Mouse (Mus musculus) forebrain, embryonic 12.5 days (tissue): Measurements from ENCODE around the gene Prkce. TPM values are rescaled to one million over a fixed set of nuclear protein-coding genes. Genes with fewer than 3 reads are reported as not detected.

Experiments
- ATAC-seq: fragments of 200-750 bp; cut with Nextera tagmentation; 2 replicates; pipeline ENCODE4 v1.8.0; 2017; ENCODE audit warnings: moderate TSS enrichment; ENCODE audit not compliant: low FRiP score
- H3K27ac ChIP-seq: fragments of 300-500 bp; sonication (generic); 2 replicates; pipeline ENCODE4 v1.5.1; 2016; ENCODE audit warnings: mild to moderate bottlenecking
- H3K27me3 ChIP-seq: fragments of 300-500 bp; sonication (generic); 2 replicates; pipeline ENCODE4 v1.6.1; 2016; ENCODE audit warnings: mild to moderate bottlenecking
- H3K36me3 ChIP-seq: fragments of 300-500 bp; sonication (generic); replicated peaks from 2 replicates; pipeline ENCODE4 v1.6.1; 2016; ENCODE audit warnings: mild to moderate bottlenecking
- H3K4me1 ChIP-seq: fragments of 300-500 bp; sonication (generic); 2 replicates; pipeline ENCODE4 v1.6.1; 2016
- H3K4me2 ChIP-seq: fragments of 300-500 bp; sonication (generic); 2 replicates; pipeline ENCODE4 v1.6.1; 2016; ENCODE audit warnings: mild to moderate bottlenecking, moderate library complexity
- H3K4me3 ChIP-seq: fragments of 300-500 bp; sonication (generic); replicated peaks from 2 replicates; pipeline ENCODE4 v1.5.1; 2016; ENCODE audit warnings: mild to moderate bottlenecking
- H3K9ac ChIP-seq: fragments of 300-500 bp; sonication (generic); 2 replicates; pipeline ENCODE4 v1.6.1; 2016; ENCODE audit warnings: mild to moderate bottlenecking
- H3K9me3 ChIP-seq: fragments of 300-500 bp; sonication (generic); 2 replicates; pipeline ENCODE4 v1.6.1; 2016
- WGBS: fragments of 180-500 bp; shearing (Covaris S2); methylation state at CpG from one replicate; pipeline ENCODE4 v1.1.7; 2016; 5-methylcytosine and 5-hydroxymethylcytosine counted together
- polyA plus RNA-seq: library from polyadenylated mRNA; unstranded; fragments of >200 nt; fragmentation: Nextera tagmentation; extraction: Ambion mirVana; gene quantifications from 2 replicates; pipeline ENCODE4 v1.2.1, GENCODE M21; 2016

Gene Prkce
- polyA plus RNA-seq, 1 experiment from 2014 or later = 6.0 TPM

- no peak for ATAC-seq
Measured at GRCm38 (mm10) chr17:86559206-86559891, 391.8 kb downstream of the Prkce start.

DNA sequence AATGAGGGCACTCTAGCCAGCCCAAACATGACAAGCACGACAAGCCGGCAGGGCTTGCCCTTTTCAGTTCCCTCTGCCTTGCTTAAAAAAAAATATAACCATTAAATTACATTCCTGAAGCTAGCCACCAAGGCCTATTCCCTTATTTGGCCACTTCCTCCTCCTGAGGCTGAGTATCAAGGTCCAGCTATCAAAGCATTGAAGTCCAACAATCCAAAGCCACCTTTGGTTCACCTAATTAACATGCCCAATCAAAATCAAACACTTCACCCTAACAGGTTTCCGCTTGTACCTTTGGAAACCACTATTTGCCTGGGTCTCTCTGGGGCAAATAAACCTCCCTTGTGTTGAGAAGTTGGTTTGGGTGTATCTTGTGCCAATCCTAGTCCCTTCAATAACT is 392.9 kb downstream of the Prkce start:
- H3K4me2 ChIP-seq = no peak overlapping the region
- H3K4me1 ChIP-seq = no peaks in the 10 kb centered on the region
- no peak overlapping the region for H3K27ac ChIP-seq
- H3K36me3 ChIP-seq = no peaks in the 10 kb centered on the region
- H3K9me3 ChIP-seq = no peaks in the 10 kb centered on the region
- 86% methylated on average over 3 of the region's 3 CpGs for WGBS
- H3K9ac ChIP-seq = no peak overlapping the region
- no peaks in the 10 kb centered on the region for H3K27me3 ChIP-seq
- ATAC-seq = no peak
- H3K4me3 ChIP-seq = no peak overlapping the region

More at GRCm38 (mm10) chr17:86559206-86559891, 391.8 kb downstream of the Prkce start:
- no peak overlapping the region for H3K9ac ChIP-seq
- no peaks in the 10 kb centered on the region for H3K36me3 ChIP-seq
- no peaks in the 10 kb centered on the region for H3K4me1 ChIP-seq
- H3K4me2 ChIP-seq = no peak overlapping the region
- no peak overlapping the region for H3K27ac ChIP-seq
- no peaks in the 10 kb centered on the region for H3K9me3 ChIP-seq
- 84% methylated on average over 15 of the region's 15 CpGs for WGBS
- no peak overlapping the region for H3K4me3 ChIP-seq
- no peaks in the 10 kb centered on the region for H3K27me3 ChIP-seq

DNA sequence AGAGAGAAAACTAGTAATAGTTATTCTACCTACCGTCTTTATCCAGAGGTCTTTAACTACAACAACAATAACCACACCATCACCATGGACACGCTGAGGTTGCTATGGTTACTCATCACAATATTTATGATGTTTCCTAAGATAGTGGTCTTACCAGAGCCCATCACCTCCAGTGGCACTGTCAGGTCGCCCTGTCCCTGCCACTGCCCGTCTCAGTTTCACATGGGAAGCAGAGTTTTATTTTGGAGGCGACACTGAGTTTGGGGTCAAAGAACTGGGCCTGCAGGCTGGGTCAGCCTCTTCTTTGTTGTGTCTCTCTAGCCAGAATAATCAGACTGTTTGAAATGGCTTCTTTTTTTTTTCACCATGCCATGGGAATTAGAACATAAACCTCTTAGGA is 402.9 kb downstream of the Prkce start:
- H3K9me3 ChIP-seq = no peaks in the 10 kb centered on the region
- H3K9ac ChIP-seq = no peak overlapping the region
- no peaks in the 10 kb centered on the region for H3K4me1 ChIP-seq
- ATAC-seq = no peak
- no peak overlapping the region for H3K4me3 ChIP-seq
- no peak overlapping the region for H3K27ac ChIP-seq
- no peaks in the 10 kb centered on the region for H3K27me3 ChIP-seq
- H3K36me3 ChIP-seq = no peaks in the 10 kb centered on the region
- WGBS = 91% methylated on average over 5 of the region's 5 CpGs
- no peak overlapping the region for H3K4me2 ChIP-seq

DNA sequence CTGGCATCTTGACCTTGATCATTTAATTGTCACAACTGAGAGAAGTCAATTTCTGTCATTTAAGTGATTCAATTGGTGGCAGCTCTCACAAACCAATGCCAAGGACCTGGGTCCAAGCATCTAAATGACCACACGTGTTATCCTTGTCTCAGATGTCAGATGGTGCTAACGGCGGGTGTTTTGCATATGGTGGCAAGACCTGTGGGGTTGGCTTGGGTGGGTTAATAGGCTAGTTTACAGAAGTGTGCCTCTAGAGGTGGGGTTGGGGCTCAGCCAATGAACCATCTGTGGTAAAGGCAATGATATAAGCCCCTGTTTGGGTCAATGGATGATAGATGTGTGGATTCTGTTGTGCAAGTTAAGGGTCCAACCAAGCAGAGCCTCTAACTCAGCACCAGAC is 403.7 kb downstream of the Prkce start:
- Histone ChIP-seq H3K4me1 (no peaks in the 10 kb centered on the region), H3K27ac (no peak overlapping the region), H3K9ac (no peak overlapping the region), H3K4me2 (no peak overlapping the region), H3K36me3 (no peaks in the 10 kb centered on the region), H3K9me3 (no peaks in the 10 kb centered on the region), H3K4me3 (no peak overlapping the region), H3K27me3 (no peaks in the 10 kb centered on the region)
- no peak for ATAC-seq
- WGBS = 86% methylated on average over 3 of the region's 3 CpGs

GRCm38 (mm10) chr17:86572136-86572535 is 404.6 kb downstream of the Prkce start:
- H3K9ac ChIP-seq = no peak overlapping the region
- H3K4me1 ChIP-seq = no peaks in the 10 kb centered on the region
- no peaks in the 10 kb centered on the region for H3K9me3 ChIP-seq
- no peaks in the 10 kb centered on the region for H3K36me3 ChIP-seq
- no peak overlapping the region for H3K4me2 ChIP-seq
- H3K4me3 ChIP-seq = no peak overlapping the region
- no peak for ATAC-seq
- 88% methylated on average over 6 of the region's 6 CpGs for WGBS
- H3K27ac ChIP-seq = no peak overlapping the region
- no peaks in the 10 kb centered on the region for H3K27me3 ChIP-seq

DNA sequence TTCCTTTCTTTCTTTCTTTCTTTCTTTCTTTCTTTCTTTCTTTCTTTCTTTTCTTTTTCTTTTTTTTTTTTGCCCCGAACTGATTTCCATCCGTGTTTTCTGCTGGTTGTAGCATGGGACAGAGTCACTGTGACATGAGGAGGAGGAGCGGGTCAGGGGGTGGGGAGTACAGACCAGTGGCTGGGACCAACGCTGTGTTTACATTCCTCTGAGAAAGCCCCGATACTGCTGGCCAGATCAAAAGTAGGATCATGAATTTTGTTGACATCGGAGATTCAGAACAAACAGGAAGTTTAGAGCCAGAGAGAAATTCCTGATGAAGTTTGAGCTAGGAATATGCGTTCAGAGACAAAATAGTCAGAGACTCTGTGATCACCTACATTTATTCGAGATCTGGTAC is 405.0 kb downstream of the Prkce start:
- no peak overlapping the region for H3K27ac ChIP-seq
- WGBS = 82% methylated on average over 8 of the region's 8 CpGs
- H3K27me3 ChIP-seq = no peaks in the 10 kb centered on the region
- H3K9ac ChIP-seq = no peak overlapping the region
- no peak overlapping the region for H3K4me3 ChIP-seq
- H3K4me2 ChIP-seq = no peak overlapping the region
- no peaks in the 10 kb centered on the region for H3K36me3 ChIP-seq
- no peaks in the 10 kb centered on the region for H3K4me1 ChIP-seq
- H3K9me3 ChIP-seq = no peaks in the 10 kb centered on the region
- ATAC-seq = no peak

DNA sequence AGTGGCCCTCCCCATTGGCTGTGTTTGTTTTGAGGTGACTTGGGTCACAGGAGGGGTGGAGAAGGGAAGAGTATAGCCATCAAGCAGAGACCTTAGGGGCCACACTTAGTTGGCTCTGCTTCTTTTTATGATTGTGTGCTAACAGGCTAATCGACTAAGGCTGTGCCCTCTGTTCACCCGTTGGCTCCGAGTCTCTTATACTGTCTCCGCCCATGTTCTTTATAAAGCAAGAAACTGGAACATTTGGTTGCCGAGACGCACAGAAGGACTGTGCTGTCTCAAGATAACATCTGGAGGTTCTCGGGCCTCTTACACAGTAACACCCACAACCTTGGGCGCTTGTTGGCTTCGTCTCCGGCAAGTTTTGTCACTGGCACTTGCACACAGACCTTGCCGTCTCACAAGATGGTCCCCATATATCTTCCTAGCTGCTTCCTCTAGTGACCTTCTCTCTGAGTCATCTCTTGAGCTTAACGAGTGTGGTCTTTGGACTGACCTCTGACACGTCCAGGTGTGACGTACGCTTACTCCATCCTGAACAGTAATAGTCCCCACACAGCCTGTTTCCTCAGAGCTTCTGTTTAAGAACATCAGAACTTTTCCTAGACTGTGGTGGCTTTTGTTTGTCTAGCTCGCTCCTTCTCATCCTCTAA is 406.1 kb downstream of the Prkce start:
- no peak for ATAC-seq
- H3K4me1 ChIP-seq = no peaks in the 10 kb centered on the region
- no peaks in the 10 kb centered on the region for H3K9me3 ChIP-seq
- H3K4me3 ChIP-seq = no peak overlapping the region
- no peaks in the 10 kb centered on the region for H3K36me3 ChIP-seq
- 83% methylated on average over 16 of the region's 16 CpGs for WGBS
- no peak overlapping the region for H3K27ac ChIP-seq
- H3K4me2 ChIP-seq = no peak overlapping the region
- H3K27me3 ChIP-seq = no peaks in the 10 kb centered on the region
- H3K9ac ChIP-seq = no peak overlapping the region

DNA sequence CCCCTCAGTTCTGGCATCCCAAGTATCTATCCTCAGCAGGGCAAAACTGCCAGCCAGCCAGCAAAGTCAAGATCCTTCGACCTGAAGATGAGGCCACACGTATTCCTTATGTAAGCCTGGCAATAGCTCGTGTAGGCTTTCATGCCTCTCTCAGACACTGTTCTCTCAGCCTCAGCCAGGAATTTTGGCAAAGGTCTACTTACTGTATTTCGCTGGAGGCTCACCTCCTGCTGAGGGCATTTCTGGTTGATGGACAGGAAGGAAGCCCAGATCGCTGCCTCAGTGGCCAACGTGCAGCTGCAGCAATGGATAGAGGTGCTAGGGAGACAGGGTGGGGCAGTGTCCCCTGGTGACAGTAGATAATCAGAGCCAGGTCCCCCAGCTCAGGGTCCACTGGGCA is 413.1 kb downstream of the Prkce start:
- 89% methylated on average over 6 of the region's 6 CpGs for WGBS
- H3K4me3 ChIP-seq = no peak overlapping the region
- H3K4me1 ChIP-seq = no peaks in the 10 kb centered on the region
- H3K36me3 ChIP-seq = no peaks in the 10 kb centered on the region
- H3K9ac ChIP-seq = no peak overlapping the region
- no peaks in the 10 kb centered on the region for H3K9me3 ChIP-seq
- no peak for ATAC-seq
- no peak overlapping the region for H3K4me2 ChIP-seq
- H3K27ac ChIP-seq = no peak overlapping the region
- H3K27me3 ChIP-seq = no peaks in the 10 kb centered on the region

GRCm38 (mm10) chr17:86582341-86582740 is 414.8 kb downstream of the Prkce start:
- Histone ChIP-seq H3K27me3 (no peaks in the 10 kb centered on the region), H3K9me3 (no peaks in the 10 kb centered on the region), H3K9ac (no peak overlapping the region), H3K4me2 (no peak overlapping the region), H3K27ac (no peak overlapping the region), H3K4me3 (no peak overlapping the region), H3K4me1 (no peaks in the 10 kb centered on the region), H3K36me3 (no peaks in the 10 kb centered on the region)
- 75% methylated on average over 4 of the region's 4 CpGs for WGBS
- no peak for ATAC-seq

GRCm38 (mm10) chr17:86586441-86586840 is 418.9 kb downstream of the Prkce start:
- Histone ChIP-seq H3K27me3 (no peaks in the 10 kb centered on the region), H3K27ac (no peak overlapping the region), H3K4me3 (no peak overlapping the region), H3K4me1 (no peaks in the 10 kb centered on the region), H3K36me3 (no peaks in the 10 kb centered on the region), H3K9me3 (no peaks in the 10 kb centered on the region), H3K9ac (no peak overlapping the region), H3K4me2 (no peak overlapping the region)
- ATAC-seq = no peak
- 76% methylated on average over 5 of the region's 5 CpGs for WGBS

DNA sequence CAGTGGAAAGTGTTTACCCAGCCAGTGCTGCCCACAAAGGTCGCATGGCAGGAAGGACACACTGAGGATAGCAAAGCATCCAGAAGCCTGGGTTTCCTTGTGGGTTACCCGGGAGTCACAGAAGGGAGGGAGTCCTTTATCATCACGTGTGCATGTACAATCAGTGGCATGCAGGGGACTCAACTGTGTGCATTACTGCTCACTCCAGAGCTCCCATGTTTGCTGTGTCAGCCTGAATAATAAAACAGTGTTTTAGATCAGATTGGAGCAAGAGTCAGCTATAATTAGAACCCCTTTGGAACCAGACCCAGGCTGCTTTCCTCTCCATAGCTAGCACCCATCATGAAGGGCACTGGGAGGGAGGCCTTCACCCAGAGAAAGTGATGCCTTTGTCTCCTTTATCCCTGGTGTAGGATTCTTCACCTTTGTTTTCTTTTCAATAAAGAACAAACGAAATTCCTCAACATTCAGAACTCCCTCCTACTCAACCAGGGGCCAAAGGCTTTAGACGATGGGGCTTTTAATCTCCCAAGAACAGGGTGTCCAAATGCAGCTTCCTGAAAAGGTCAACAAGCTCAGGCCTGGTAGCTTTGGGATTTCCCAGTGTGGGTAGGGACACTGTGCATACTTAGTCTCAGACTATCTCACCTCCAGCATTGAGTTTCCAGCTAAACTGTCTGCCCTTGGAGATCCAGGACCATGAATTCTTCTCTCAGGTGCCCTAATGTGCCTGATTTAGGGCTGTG is 421.3 kb downstream of the Prkce start:
- ATAC-seq = no peak
- Histone ChIP-seq H3K36me3 (no peaks in the 10 kb centered on the region), H3K9ac (no peak overlapping the region), H3K27me3 (no peaks in the 10 kb centered on the region), H3K9me3 (no peaks in the 10 kb centered on the region), H3K4me3 (no peak overlapping the region), H3K4me2 (no peak overlapping the region), H3K27ac (no peak overlapping the region), H3K4me1 (no peaks in the 10 kb centered on the region)
- WGBS = 68% methylated on average over 5 of the region's 5 CpGs

DNA sequence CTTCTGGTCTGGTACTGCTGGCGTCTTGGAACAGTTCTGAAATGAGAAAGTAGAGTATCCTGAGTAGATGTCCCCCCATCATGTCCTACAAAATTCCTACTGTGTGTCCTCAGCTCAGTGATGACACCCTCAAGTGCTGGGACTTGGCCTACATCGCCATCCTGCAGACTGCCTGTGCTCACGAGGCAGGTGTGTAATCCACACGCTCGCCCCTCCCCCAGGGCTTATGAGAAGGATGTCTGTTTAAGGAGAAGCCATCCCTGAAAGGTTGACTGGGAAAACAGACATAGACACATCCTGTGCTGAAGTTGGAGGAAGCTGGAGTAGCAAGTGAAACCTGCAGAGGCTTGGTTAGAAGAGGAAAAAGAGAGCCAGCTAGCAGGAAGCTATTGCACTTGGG is 422.1 kb downstream of the Prkce start:
- Histone ChIP-seq H3K27ac (no peak overlapping the region), H3K4me3 (no peak overlapping the region), H3K4me1 (no peaks in the 10 kb centered on the region), H3K9ac (no peak overlapping the region), H3K9me3 (no peaks in the 10 kb centered on the region), H3K4me2 (no peak overlapping the region), H3K36me3 (no peaks in the 10 kb centered on the region), H3K27me3 (no peaks in the 10 kb centered on the region)
- no peak for ATAC-seq
- WGBS = 89% methylated on average over 5 of the region's 5 CpGs
